Mouse (Mus musculus) ovary, postnatal 10 days (tissue): ENCODE results near the gene Fastk.
"Not testable (repeated sequence)": the region's sequence is repeated elsewhere in the genome, so short reads cannot be mapped to it uniquely, and the experiment has no call there.

Experiments
- DNase-seq: peaks from one replicate; pipeline ENCODE4 v3.0.0; 2022; ENCODE audit warnings: low spot score

The Fastk gene

DNA sequence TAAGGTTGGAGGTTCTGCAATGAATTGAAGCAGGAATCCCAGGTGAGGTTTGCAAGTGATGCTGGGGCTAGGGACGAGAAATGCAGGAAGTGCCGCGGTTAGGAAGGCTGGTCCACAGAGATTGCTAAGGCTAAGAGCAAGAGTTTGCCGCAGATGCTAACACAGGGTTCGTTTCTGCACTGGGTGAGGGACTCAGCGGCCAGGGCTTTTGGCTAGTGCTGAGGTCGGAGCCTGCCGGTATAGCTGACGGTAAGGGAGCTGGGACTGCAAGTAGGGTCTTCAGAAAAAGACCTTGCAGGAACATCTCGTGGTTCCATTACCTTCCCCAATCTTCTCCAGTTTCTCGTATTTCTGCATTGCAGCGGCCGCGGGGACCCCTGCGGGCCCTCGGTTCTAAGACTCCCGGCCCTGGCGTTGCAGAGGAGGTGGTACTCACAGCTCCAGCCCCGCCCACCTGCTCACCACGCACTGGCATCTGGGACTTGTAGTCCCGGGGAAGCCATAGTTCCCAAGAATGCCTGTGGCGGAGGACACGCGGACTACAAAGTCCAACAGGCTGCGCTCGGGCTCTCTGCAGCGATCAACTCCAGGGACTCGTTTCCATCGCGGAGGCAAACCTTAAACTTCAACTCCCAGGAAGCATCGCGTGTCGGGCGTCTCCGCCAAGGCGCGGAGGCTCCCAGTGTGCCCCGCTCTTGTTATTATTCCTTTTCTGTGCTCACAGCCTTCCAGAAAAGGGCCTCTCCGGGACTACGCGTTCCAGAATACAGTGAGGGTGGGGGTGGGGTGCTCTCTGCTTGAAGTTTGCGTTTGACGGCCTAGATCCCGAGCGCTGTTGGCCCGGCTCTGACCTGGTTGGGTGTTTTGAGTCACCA lies 21.7 kb downstream of the Fastk start, which contains the start of the genes Cdk5 and Slc4a2:
Gene Cdk5, minus strand, starts transcription at position 402 of the 875 bp plus-strand sequence.
Gene Slc4a2, plus strand, starts transcription at position 709 of the 875 bp plus-strand sequence.
- DNase-seq: peak; percentile 84

GRCm38 (mm10) chr5:24420381-24420780 lies 24.7 kb downstream of the Fastk start:
- DNase-seq: no peak

- no peak for DNase-seq
Observed at GRCm38 (mm10) chr5:24417587-24417986, 27.5 kb downstream of the Fastk start.

GRCm38 (mm10) chr5:24416222-24416736 lies 28.8 kb downstream of the Fastk start:
- DNase-seq: peak; percentile 31

GRCm38 (mm10) chr5:24413938-24414337 lies 31.1 kb downstream of the Fastk start:
- DNase-seq: no peak

GRCm38 (mm10) chr5:24413042-24413693 lies 31.9 kb downstream of the Fastk start, which contains the start of gene Asic3:
TSS of gene Asic3 (plus strand) at chr5:24413392.
- DNase-seq: no peak

DNA sequence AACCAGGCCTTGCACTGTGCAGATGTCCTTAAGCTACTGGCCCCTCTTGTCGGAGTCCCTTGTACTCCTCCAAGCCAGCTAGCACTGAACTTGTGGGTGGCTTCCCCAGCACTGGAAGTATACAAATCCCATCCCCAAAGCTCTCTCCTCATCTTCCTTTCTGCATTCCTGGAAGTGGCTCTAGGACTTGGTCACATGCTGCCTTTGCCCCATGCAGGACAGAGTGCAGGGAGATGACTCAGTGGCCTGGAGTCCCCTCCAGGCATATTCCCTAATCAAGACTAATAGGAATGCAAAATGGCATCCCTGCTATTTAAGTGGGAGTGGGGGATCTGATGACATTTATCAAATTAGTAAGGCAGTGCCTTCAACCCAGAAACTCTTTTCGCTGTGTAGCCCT lies 33.0 kb downstream of the Fastk start:
- DNase-seq: no peak

- DNase-seq: no peak
Observed at GRCm38 (mm10) chr5:24409466-24409865, 35.6 kb downstream of the Fastk start.

DNA sequence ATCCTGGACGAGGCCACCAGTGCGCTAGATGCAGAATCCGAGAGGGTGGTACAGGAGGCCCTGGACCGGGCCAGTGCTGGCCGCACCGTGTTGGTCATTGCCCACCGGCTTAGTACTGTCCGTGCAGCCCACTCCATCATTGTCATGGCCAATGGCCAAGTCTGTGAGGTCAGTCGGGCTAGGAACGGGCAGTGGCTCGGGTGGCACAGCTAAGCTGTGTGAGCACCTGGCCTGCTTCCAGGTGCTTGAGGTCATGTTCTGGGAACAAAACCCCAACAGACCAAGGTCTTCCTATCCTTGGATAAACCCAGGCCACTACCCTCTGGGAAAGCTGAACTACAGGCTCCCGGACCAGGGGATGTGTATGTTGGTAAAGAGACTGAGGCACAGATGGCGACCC lies 36.4 kb downstream of the Fastk start:
- no peak for DNase-seq

GRCm38 (mm10) chr5:24405389-24405876 lies 39.7 kb downstream of the Fastk start:
- no peak for DNase-seq

DNA sequence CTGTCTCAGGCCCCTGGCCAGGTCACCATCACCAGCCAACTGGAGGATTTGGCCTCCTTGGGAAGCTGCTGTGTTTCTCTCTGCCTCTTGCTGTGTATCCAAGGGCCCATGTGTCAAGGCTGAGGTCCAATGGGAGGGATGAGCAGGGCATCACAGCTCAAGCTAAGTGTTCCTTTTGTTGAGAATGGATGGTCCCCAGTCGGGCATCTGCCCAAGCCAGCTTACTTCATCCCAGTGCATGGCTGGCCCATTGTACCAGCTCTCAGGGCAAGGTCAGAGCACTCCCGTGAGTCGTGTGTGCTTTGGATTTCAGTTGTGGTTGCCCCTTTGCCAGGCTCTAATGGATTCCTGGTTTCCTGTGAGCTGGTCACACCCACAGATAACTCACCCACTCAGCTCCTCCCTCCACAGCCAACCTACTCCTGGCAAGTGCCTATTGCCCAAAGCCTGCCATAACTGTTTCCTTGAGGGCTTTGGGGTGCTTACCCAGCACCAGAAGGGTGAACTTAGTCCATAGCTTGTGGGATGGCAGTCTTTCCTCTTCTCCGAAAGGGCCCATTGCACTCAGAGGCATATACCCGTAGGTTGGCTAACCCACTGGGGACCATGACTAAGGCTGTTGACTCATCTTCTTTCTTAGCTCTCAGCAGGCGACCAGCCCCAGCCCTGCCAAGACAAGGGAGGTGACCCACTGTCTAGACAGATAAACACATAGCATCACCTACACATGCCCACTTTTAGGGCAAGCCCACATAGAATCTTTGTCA lies 40.3 kb downstream of the Fastk start:
- no peak for DNase-seq

- DNase-seq: no peak
Observed at GRCm38 (mm10) chr5:24401969-24402368, 43.1 kb downstream of the Fastk start.

DNA sequence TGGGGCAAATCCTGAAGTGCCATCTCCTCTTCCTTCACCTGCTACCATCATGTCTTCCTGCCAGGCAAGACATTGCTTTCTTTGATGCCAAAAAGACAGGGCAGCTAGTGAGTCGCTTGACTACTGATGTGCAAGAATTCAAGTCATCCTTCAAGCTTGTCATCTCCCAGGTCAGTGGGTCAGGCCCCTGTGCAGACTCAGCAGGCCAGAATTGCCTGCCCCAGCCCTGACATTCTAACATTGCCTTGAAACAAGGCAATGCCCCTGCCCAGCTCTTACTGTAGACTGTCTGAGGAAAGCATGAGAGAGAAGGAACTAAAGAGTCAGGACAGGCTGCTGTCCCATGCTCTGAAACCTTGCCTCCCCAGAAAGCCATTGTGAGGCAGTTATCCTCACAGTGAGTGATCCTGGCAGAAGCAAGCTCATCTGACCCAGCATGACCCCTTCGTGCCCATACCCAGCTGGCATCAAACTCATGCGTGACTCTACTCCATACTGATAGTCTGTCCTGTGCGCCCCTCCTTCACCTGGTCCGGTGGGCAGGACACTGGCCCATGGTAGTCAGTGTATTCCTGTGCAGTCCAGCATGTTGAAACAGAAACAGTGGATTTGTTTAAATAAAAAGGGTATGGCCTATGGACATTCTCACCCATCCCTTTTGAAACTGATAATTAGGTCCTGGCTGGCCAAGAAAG lies 44.0 kb downstream of the Fastk start:
- DNase-seq: no peak

DNA sequence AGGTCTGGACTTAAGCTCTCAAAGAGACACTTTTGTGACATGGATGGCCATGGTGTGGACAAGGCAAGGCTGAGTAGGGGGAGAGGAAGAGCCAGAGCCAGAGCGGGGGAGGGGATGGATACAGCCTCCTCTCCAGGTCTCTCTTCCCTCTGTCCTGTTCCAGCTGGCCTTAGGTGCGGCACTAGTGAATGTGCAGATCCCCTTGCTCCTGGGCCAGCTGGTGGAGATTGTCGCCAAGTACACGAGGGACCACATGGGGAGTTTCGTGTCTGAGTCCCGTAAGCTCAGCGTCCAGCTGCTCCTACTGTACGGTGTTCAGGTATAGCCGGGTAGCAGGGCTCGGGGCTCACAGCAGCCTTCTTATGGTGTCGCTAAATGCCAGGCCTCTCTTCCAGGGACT lies 44.7 kb downstream of the Fastk start:
- DNase-seq: no peak

GRCm38 (mm10) chr5:24399686-24400085 lies 45.4 kb downstream of the Fastk start:
- no peak for DNase-seq

GRCm38 (mm10) chr5:24396254-24396653 lies 48.8 kb downstream of the Fastk start:
- not testable (repeated sequence) for DNase-seq

DNA sequence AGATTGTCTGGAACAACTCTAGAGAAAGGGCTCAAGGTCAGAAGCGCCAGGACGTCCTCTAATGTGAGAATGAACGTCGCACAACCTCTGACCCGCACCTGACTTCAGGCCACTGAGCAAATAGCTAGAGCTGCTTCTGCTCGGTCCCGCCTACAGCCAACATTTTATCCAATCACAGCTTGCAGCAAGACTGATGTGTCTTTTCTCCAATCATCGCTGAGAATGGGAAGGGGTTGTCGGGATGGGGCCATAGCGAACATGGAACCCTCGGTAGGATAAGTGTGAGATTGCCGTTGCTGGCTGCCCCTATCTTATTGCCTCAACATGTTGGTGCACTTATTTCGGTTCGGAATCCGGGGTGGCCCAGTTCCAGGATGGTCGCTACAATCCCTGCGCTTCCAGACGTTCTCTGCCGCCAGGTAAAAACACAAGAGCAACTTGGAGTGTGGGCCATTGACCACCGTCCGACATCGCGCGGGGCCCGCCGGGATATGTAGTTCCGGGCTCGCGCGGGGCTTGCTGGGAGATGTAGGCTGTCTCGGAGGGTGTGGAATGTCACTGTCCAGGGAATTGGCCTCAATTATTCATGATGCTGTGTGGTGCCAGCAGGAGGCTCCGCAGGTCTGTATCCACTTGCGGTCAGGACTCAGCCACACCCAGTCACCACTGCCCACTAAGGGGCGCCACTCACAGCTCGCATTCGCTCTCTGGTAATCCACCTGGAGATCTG lies 50.8 kb downstream of the Fastk start:
- peak; percentile 82 for DNase-seq

GRCm38 (mm10) chr5:24393392-24393997 lies 51.6 kb downstream of the Fastk start, which contains the start of gene Abcb8:
TSS of gene Abcb8 (plus strand) at chr5:24393663.
- DNase-seq: peak; percentile 56

DNA sequence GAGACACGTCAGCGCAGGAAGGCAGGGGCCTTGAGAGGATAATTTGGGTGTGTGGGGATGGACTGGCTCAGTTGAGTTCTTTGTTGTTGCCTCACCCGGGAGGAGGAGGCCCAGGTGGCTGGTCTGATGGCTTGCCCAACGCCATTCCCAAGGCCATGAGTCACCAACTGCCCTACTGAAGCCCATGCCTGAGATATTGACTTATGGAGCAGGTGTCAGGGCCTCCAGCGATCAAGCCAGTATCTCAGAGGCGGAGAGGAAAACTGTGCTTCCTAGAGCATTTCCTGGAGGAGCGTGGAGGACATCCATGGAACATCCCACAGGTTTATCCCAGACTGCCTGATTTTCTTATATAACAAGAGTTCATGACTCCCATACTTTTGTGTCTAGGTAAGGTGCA lies 52.4 kb downstream of the Fastk start:
- DNase-seq: no peak

- no peak for DNase-seq
Observed at GRCm38 (mm10) chr5:24391864-24392263, 53.2 kb downstream of the Fastk start, which contains the start of gene Atg9b. TSS of gene Atg9b (minus strand) at chr5:24392143.
